Mouse (Mus musculus): ENCODE results near the gene Ttll7.

- TF ChIP-seq POLR2A (IDR thresholded peaks at IDR 0.05; ENCODE audit: borderline replicate concordance, extremely low read depth, low read depth, low read length) (no peak), CTCF (IDR thresholded peaks at IDR 0.05; ENCODE audit: insufficient read depth, low read length) (no peak)
Measured at GRCm38 (mm10) chr3:146962838-146963237, 110.7 kb downstream of the Ttll7 start.
